Mouse (Mus musculus) CD4-positive, CD25-positive, alpha-beta regulatory T cell, adult 2 months (primary cell): ENCODE results near the gene Ccdc180.
A peak's percentile ranks its signal among the peaks of the same experiment; 100 is the strongest.

Experiments used
- DNase-seq: peaks from one replicate; pipeline ENCODE4 v3.0.0-alpha.2; 2012; ENCODE audit warnings: low read depth, low spot score

Gene Ccdc180

DNA sequence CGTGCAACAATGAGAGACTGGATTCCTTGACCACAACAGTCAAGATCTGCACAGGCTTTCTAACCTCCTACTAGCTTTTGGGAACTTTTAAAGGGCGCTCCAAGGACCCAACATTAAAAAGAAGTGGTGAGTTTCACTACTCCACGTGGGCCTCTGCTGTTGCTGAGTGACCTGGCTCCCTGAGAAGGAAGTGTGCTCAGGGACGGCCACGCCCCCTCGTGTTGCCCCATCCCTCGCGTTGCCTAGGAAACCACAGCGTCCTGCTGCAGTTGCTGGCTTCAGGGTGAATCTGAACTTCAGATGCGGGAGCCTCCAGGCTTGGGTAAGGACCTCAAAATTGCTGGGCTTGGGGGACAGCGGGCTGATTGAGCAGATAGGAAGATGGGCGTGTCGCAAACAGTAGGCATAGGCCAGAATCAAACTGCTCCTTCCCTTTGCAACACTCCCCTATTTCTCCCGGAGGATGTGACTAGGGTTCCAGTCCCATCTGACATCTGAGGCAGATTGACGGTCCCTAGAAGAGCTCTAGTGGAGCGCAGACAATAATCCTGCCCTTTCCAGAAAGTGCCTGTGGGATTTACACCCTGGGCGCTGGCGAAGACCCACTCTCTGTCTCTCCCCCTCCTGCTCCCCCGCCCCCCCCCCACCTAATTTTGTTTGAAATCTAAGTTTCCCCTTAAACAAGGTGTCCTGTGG lies at the start of gene Ccdc180:
TSS of gene Ccdc180 (plus strand) at position 238 of the 696 bp plus-strand sequence.
- DNase-seq, result peak; percentile 80

DNA sequence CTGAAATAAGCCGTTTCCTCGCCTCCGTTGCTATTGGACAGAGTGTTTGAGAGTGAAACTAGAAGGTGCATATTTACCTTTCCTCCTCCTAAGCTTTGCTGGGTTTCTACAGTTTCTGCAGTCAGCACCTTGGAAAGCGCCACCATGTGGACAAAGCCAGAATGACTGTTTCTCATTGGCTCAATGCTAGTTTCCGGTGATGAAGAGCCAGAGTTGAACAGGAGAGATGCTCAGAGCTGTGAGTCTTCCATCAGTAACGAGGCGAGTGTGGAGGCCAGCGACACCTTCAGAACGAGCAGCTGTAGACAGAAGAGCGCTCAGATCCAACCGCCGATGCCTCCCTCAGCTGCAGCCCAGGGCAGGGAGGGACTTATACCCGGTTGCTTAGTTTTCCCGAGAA lies 45.7 kb upstream of the Ccdc180 start:
- DNase-seq, result peak; percentile 72

DNA sequence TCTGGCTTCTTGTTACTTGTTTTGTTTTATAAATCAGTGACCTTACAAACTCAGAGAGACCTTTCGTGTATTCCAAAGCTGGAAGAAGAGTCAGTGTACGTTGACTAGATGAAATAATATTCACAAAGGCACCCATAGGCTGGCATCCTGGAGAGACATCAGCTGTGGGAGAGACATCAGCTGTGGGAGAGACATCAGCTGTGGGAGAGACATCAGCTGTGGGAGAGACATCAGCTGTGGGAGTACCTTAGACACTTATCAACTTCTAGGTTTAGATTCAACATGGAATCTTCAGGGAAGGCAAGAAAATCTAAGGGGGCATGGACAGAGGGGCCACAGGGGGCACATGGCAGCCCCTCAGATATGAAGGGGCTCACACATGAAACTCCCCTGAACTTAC lies 43.8 kb upstream of the Ccdc180 start:
- DNase-seq, result no peak

DNA sequence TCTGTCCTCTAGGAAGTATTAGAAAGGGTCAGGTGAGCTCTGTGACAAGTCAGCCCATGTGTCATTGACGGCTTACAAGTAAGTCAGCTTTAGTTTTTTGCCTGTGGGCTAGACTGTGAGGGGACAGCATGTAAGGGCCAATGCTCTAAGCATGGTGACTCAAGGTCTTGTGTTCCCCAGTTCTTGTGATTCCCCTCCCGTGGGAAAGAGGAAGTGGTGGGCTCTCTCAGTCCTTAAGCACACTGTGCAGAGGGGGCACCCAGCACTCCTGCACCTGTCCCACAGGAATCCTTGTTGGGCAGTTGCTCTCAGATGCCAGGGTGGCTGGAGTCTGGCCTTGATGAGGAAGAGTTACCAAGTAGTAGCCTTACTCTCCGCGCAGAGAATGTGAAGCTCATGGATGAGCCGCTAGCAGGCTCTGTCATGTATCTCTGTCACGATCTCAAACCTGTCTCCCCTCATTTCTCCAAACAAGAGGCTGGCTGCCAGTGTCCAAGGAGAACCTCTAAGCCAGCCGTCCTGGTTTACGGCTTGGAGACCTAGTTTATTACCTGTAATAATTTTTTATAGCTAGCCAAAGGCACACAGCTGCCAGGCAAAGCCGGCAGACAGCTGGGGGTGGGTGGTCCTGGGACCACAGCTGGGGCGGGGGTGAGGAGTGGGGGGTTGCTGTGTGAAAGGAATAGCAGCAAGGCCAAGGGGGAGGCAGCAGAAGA lies 41.8 kb upstream of the Ccdc180 start, which contains the start of gene Stra6l:
TSS of gene Stra6l (plus strand) at position 556 of the 716 bp plus-strand sequence.
- no peak for DNase-seq

DNA sequence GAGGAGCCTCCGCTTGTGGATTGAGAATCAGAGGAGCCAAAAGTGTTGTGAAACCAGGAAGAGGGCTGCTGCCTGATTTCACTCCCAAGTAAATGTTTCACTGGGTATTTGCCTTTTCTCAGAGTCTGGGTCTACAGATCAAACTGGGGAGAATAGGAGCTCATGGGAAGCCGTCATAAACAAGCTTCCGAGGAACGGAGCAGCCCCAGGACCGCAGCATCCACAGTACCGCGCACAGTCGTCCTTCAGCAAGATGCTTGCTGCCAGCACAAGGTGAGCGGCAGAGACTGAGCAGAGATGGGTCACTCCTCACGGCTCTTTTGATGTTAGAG lies 41.3 kb upstream of the Ccdc180 start:
- DNase-seq, result no peak

DNA sequence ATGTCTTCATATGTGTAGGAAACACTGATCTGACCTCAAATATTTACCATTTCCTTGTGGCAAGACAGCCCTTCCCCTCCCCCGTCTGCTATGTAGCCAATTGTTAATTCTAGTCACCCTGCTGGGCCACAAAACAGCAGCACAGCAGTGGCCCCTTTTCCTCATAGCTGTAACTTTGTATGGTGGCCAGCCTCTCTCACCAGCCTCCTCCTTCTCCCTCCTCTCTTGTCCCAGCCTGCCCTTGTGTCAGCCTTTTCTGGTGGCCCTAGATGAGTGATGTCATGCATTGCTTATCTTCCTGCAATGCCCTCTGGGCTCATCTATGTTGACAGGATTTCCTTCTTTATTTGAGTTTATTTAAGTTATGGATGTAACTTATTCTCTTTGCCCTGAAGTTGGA lies 40.7 kb upstream of the Ccdc180 start:
- DNase-seq, result no peak

DNA sequence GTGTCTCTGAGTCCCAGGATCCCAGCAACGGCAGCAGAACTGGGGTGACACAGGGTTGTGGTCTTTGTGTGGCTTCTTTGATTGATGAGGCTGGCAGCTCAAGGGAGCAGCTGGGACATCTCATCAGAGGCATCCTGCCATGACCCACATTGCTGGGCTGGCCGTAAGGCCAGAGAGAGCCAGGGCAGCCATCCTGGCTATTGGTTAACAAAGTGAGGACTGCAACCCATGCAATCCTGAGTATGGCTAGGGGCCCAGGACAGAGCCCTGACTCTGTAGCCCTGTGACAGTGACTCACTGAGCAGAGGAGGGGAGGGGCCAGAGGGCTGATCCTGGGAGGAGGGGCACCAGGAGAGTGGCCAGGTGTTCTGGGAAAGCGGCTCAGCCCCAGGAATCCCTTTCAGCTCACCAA lies 38.5 kb upstream of the Ccdc180 start:
- DNase-seq, result no peak

DNA sequence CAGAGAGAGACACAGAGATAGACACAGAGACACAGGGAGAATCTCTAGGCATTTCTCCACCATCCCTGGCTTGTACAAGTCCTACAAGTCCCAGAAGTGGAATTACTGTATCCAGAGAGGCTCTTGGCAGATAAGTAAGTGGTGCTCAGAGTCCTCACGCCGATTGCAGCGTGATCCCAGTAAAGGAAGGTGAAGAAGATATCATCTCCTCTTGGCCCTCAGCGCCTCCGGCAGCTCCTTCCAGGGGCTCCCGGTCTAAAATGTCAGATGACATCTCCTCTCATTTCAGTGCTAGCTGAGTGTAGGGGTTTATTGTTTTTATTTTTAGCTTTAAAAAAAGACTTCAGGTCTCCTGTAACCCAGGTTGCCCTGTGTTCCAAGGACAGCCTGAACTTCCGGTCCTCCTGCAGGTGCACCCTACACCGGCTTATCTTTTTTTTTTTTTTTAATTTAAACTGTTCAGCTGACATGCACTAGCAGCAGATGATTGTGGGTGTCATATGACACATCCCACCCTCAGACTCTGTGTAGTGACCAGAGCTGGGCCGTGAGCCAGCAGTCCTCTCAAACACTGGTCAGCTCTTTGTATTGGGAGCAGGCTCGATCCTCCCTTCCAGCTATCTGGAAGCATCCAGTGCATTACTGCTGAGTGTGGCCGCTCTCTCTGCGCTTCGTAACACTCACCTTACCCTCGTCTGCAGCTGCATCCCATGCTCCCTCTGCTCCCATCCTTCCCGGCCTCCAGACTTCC lies 36.4 kb upstream of the Ccdc180 start:
- no peak for DNase-seq

DNA sequence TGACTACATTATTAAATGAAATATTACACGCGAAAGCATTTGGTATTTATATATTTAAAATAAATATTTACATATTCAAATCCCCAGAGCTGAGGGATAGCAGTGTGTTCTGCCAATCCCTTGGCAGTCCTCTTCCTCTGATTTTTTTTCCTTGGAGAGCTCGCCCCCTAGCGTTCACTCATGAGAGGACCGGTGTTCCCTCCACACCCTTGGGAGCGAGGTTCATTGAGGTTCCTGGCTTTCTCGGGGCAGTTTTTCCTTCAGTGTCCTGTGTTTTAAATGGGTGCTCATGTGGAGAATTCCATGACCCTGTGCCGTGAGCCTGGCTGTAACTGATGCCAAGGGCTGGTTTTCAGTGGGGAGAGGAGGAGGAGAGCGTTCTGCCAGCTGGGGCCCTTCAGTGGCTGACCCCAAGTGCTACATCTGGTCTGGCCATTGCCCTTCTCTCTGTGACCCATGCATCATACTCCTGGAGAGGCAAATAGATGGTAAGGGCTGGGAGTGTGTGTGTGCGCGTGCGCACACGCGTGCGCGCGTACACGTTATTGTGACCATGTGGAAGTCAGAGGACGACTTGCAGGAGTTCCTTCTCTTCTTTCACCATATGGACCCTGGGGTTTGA lies 34.2 kb upstream of the Ccdc180 start:
- DNase-seq, result peak; percentile 57

DNA sequence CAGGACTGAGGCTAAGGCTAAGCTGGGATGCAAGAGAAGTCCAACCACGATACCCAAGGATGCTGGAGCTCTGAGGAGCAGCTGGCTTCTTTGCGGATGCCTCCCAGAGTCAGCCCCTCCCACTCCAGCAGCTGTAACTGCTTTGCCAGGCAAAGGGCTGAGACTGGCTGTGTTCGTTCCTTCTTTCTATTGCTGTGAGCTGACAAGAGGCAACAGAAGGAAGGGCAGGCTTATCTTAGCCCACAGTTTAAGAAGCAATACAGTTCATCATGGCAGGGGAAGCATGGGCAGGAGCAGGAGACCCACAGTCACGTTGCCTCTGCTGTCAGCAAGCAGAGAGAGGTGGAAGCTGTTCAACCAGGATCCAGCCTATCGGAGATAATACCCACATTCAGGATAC lies 28.9 kb upstream of the Ccdc180 start:
- DNase-seq, result no peak

DNA sequence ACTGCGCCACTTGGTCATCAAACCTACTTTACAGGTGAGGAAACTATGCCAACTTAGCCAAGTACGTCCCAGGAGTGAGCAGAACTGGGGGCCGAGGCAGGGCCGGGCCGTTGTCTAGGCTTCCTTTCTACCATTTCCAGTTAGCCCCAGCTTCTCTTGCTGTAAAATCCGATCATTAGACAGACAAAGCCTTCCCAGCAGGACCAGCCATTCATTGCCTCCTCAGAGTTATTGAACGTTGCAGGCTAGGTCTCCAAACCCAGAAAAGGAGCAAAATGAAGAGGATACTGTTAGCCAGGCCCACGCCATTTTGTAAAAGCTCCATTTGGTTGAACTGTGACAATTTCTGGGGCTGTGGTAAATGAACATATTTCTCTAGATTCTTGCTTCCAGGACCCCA lies 22.7 kb upstream of the Ccdc180 start:
- no peak for DNase-seq

DNA sequence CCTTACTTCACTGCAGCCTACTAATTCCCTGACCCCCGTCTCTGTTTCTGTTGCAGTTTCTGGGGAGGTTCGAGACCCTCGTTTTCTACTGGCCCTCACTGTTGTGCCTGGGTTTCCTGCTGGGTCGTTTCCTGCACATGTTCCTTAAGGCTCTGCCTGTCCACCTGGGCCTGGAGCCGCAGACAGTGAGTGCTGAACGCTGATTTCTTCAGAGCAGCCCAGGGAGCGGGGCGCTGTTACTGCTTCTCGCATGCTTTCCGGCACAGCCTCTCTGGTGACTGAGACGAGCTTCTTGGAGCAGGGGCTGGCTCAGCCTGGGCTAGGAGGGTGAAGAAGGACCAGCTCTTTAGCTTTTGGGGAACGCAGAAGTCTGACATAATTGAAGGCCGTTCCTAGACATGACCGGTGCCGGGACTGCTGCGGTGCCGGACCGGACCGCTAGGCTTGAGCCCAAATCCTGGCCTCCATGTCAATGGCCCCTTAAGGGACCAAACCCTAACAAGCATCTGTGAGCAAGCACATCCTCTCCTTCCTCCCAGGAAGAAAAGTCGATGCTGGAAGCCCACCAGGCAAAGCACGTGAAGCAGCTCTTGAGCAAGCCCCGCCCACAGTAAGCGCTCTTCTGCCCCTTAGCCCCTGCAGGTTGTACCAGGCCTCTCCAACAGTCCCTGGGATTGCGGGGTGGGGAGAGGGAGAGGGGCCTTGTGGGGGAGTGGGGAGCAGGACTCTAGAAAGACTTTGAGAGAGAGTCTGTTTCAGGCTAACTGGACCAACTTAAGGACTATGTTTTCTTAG lies 20.9 kb upstream of the Ccdc180 start:
- no peak for DNase-seq

DNA sequence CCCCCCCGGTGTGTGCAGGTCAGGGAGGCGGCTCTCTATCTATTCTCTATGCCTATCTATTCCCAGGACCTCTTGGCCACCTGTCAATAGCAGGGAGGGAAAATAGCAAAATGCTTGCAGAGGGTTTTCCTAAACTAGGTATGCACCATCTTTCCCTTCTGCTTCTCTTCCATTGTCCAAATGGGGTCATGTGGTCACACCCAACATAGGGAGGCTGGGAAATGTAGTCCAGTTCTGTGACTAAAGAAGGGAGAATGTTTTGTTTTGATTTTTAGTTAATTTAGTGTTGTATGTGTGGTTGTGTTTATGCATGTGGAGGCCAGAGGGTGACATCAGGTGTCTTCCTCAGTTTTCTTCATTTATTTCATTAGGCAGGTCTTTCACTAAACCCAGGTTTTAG lies 18.0 kb upstream of the Ccdc180 start:
- DNase-seq, result no peak

DNA sequence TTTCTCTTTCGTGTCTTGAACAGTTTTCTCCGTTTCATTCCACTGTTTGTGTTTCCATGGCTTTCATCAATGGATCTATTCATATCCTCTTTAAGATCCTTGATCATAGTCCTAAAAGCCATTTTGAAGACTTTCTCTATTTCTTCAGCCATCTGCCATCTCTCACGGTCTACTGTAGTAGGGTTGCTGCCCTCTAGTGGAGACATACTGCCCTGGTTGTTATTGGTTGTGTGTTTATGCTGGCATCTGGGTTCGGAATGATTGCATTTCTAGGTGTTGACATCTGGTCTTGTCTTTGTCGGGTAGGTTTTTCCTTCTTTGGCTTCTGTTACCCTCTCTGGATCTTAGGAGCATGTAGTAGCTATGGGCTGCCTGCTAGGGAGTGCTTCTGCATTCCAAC lies 11.2 kb upstream of the Ccdc180 start:
- peak; percentile 69 for DNase-seq

DNA sequence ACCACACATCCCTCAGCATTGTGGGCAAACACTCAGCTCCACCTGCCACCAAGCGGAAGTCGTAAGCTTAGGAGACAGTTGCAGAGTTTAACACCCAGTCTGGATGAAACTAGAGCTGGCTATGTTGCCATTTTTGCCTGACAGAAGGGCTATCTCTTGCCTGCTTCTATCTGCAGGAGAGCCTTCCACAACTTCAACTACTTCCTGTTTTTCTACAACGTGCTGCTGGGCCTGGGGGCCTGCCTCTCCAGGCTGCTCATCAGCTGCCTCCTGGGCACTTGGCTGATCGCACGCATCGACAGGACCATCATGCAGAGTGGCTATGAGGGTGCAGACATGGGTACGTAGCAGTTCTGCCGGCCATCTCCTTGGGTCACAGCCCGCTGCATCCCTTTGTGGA lies 7.6 kb upstream of the Ccdc180 start:
- no peak for DNase-seq

DNA sequence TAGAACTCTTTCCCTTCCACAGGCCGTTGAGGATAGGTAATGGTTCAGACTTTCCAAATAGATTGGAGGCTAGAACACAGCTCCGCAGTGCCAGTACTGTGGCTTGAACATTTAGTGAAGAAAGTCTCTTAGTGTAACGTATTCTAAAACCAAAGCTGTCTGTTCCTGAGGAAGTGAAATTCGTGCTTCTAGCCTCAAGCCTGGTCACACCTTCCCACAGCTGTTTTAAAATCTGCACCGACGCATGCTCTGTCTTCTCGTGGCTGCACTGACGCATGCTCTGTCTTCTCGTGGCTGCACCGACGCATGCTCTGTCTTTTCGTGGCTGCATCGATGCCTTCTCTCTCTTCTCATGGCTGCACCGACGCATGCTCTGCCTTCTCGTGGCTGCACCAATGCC lies 6.9 kb upstream of the Ccdc180 start:
- DNase-seq, result no peak

DNA sequence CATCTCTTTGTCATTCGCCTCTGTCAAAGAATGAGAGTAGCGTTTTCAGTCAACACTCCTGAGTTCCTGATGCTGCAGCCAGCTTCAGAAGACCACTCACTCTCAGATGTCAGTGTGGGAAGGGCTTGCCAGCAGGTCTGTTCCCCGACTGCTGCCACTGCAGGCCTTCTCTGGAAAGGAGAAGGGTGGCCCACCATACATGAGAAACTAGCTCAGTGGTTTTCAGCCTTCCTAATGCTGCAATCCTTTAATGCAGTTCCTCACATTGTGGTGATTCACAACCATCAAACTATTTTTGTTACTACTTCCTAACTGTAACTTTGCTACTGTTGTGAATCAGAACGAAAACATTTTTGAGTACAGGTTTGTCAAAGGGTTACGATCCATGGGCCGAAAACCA lies 616 bp upstream of the Ccdc180 start:
- no peak for DNase-seq

DNA sequence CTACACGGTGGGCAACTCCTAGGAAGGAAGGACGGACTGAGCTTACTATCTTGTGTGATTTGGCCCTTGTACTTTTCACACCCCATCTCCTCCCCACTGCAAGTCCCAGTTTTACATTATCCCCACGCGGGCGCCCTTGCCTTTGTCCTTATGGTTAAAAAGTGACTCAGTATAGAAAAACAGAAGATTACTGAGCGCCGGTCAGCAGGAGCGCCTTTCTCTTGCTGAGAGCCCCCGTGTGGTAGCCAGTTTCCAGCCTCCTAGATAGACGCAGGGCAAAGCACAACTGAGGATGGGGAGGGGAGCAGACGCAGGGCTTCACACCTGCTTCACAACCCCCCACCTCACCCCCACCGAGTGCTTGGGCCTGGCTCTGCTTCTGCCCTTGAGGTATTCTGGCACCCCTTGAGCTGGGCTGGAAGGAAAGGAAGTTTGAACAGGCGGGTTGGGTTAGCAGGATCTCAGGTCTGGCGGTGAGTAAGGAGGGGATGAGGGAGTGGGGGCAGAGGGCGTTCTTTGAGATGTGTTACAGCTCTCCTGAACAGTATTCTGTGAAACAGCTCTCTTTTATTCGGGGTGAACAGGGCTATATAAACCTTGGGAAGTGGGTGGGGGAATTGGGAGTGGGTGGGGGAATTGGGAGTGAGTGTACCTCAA lies 6.5 kb downstream of the Ccdc180 start:
- DNase-seq, result no peak

DNA sequence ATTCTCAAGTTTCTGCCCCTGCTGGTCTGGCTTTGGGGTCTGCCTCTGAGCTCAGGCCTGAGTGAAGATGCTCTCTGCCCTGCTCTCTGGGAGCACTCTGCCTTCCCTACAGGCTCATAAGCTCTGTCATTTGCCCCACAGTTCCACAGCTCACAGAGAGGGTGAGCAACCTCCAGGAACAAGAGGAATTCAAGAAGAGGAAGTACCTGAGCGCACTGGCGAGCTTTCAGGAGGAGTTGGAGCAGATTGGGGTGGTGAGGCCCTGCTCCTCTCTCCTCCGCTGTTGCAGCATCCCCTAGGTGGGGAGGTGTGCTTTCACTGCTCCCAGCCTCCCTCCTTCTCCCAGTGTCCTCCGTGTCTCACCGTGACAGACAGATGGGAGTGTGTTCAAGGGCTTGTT lies 8.3 kb downstream of the Ccdc180 start:
- DNase-seq, result no peak

DNA sequence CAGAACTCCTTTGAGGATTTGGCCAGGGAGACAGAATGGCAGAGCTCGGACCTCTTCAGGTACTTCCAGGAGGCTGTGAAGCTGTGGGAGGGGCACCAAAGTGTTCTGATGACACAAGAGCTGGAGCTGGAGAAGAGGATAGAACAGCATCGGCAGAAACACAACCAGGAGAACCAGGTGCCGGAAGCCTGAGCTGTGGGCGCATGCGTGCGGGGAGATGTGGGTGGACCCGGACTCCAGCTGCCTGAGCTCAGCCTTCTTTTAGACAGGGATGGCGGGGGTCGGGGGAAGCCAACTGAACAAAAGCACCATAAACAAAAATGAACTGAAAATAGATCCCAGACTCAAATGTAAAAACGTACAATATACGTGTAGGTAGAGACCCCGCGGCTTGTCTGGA lies 19.2 kb downstream of the Ccdc180 start:
- DNase-seq, result no peak

DNA sequence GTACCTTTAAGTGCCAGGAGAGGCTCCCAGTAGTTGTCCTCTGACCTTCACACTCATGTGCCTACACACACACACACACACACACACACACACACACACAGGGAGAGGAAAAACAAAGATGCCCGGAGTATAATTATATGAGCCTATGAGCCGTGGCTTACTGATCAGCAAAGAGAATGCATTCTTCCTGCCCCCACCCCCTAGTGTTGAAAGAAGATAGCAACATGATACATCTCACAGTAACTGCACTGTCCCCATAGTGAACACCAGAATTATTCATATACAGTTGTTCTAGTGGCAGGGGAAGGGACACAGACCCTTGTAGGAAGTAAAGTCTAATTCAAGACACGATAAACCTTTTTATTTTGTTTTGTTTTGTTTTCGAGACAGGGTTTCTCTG lies 19.8 kb downstream of the Ccdc180 start:
- no peak for DNase-seq
